Mouse (Mus musculus) heart, embryonic 14.5 days (tissue): Measurements from ENCODE around the gene Rad51b. TPM values are rescaled to one million over a fixed set of nuclear protein-coding genes. Genes with fewer than 3 reads are reported as not detected.
A peak's percentile ranks its signal among the peaks of the same experiment; 100 is the strongest.

Experiments used
- ATAC-seq: fragments of 200-750 bp; cut with Nextera tagmentation; 2 replicates; pipeline ENCODE4 v1.8.0; 2017; ENCODE audit warnings: low read depth, moderate TSS enrichment; ENCODE audit not compliant: insufficient number of reproducible peaks, insufficient read depth, low FRiP score
- H3K27ac ChIP-seq, 2 experiments: fragments of 200-500 bp in 1 of 2; fragments of 300-500 bp in 1 of 2; sonication (generic) in 1 of 2; replicated peaks in 1 of 2; 2 replicates each; pipeline ENCODE4 v1.5.1; 2012 to 2014; ENCODE audit warnings: low read depth in 2 of 2, low read length in 2 of 2, control low read depth in 1 of 2, mild to moderate bottlenecking in 1 of 2, mixed read lengths in 1 of 2; ENCODE audit not compliant: control insufficient read depth in 1 of 2, insufficient read depth in 1 of 2
- H3K27me3 ChIP-seq: fragments of 300-500 bp; sonication (generic); 2 replicates; pipeline ENCODE4 v1.6.1; 2014; ENCODE audit warnings: mild to moderate bottlenecking, low read length, control low read depth; ENCODE audit not compliant: control insufficient read depth, insufficient read depth
- H3K36me3 ChIP-seq: fragments of 300-500 bp; sonication (generic); 2 replicates; pipeline ENCODE4 v1.6.1; 2014; ENCODE audit warnings: mild to moderate bottlenecking, control low read depth, low read length, mixed read lengths; ENCODE audit not compliant: control insufficient read depth, insufficient read depth
- H3K4me1 ChIP-seq, 2 experiments: fragments of 200-500 bp in 1 of 2; fragments of 300-500 bp in 1 of 2; sonication (generic) in 1 of 2; 2 replicates each; pipeline ENCODE4 v1.6.1; 2012 to 2014; ENCODE audit warnings: low read length in 2 of 2, control low read depth in 1 of 2, mixed read lengths in 1 of 2; ENCODE audit not compliant: control insufficient read depth in 2 of 2, insufficient read depth in 2 of 2
- H3K4me2 ChIP-seq: fragments of 300-500 bp; sonication (generic); 2 replicates; pipeline ENCODE4 v1.6.1; 2014; ENCODE audit warnings: mild to moderate bottlenecking, low read length
- H3K4me3 ChIP-seq, 2 experiments: fragments of 200-500 bp in 1 of 2; fragments of 300-500 bp in 1 of 2; sonication (generic) in 1 of 2; 2 replicates each; pipeline ENCODE4 v1.5.1; 2012 to 2014; ENCODE audit warnings: low read length in 2 of 2, mild to moderate bottlenecking in 2 of 2, control low read depth in 1 of 2, low read depth in 1 of 2, moderate library complexity in 1 of 2; ENCODE audit not compliant: control insufficient read depth in 1 of 2, insufficient read depth in 1 of 2
- H3K9ac ChIP-seq: fragments of 300-500 bp; sonication (generic); 2 replicates; pipeline ENCODE4 v1.6.1; 2014; ENCODE audit warnings: mild to moderate bottlenecking, low read length
- H3K9me3 ChIP-seq: fragments of 300-500 bp; sonication (generic); 2 replicates; pipeline ENCODE4 v1.6.1; 2016; ENCODE audit warnings: low read length, control low read depth; ENCODE audit not compliant: control insufficient read depth
- WGBS: fragments of 180-500 bp; shearing (Covaris S2); extraction: QIAGEN DNeasy Blood & Tissue Kit; methylation state at CpG from one replicate; pipeline ENCODE4 v1.1.7; 2014; 5-methylcytosine and 5-hydroxymethylcytosine counted together
- polyA plus RNA-seq: library from polyadenylated mRNA; unstranded; fragments of >200 nt; fragmentation: Nextera tagmentation; extraction: Ambion mirVana; gene quantifications from 2 replicates; pipeline ENCODE4 v1.2.1, GENCODE M21; 2014

The Rad51b gene
- polyA plus RNA-seq, 1 experiment from 2014 or later, result 4.2 TPM

GRCm38 (mm10) chr12:79610511-79611103, 313.5 kb downstream of the Rad51b start:
- no peak overlapping the region for H3K9ac ChIP-seq
- no peaks in the 10 kb centered on the region for H3K9me3 ChIP-seq
- 48% methylated on average over 6 of the region's 6 CpGs for WGBS
- no peaks in the 10 kb centered on the region for H3K27me3 ChIP-seq
- no peak for ATAC-seq
- no peaks in the 10 kb centered on the region for H3K36me3 ChIP-seq
- H3K4me2 ChIP-seq, result no peak overlapping the region
- peaks cover 21 to 48% of the 10 kb centered on the region in 2 experiments for H3K4me1 ChIP-seq
- peak overlapping the region in 1 of 2 experiments; percentile 45; a peak in 2 of 4 replicates for H3K27ac ChIP-seq
- H3K4me3 ChIP-seq, result no peak overlapping the region

- ATAC-seq, result no peak
- Histone ChIP-seq H3K4me3 (no peak overlapping the region), H3K9me3 (no peaks in the 10 kb centered on the region), H3K27ac (0 out of 4 replicates have a peak overlapping the region, but pooled peaks of 1 of the 2 experiments have one; percentile 8), H3K36me3 (no peaks in the 10 kb centered on the region), H3K4me1 (peaks cover 21 to 43% of the 10 kb centered on the region in 2 experiments), H3K4me2 (no peak overlapping the region), H3K27me3 (no peaks in the 10 kb centered on the region), H3K9ac (no peak overlapping the region)
- WGBS, result 60% methylated on average over 2 of the region's 2 CpGs
Observed at GRCm38 (mm10) chr12:79611665-79612064, 314.6 kb downstream of the Rad51b start.

DNA sequence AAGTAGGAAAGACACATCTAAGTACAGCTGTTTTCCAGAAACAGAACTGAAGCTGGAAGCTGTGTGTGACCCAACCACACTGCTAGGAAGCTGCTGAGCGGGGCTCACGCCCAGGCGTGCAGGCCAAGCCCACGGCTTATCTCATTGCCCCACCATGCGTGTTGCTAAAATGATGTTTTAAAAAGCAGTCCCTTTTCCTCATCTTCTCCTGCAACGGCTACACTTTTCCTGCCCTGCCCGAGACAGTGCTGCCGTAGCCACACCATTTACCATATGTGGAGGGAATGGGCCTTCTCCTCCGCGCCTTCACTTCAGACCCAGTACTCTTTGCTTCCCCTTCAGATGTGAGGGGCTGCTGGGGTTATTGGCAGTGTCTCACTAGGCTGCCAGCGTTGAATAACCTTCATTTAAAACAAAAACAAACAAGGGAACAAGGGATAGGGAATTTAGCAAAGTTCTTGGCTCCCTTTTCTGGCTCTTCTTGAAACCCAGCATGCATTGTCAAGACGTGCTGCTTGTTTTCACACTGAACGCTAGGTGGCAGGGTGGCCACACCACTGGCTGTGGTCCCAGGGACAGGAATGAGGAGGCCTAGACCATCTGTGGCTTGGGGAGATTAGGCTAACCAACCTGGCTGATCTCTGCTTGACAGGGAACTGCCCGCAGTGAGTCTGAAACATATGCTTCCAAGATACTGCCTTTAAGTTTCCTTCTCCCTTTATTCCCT, 315.4 kb downstream of the Rad51b start:
- peaks cover 21 to 43% of the 10 kb centered on the region in 2 experiments for H3K4me1 ChIP-seq
- 52% methylated on average over 14 of the region's 14 CpGs for WGBS

GRCm38 (mm10) chr12:79613061-79613788, 316.1 kb downstream of the Rad51b start:
- no peaks in the 10 kb centered on the region for H3K27me3 ChIP-seq
- 81% methylated on average over 8 of the region's 8 CpGs for WGBS
- no peak for ATAC-seq
- H3K27ac ChIP-seq, result peak overlapping the region; percentile 48 to 70; a peak in 3 of 4 replicates
- 0 out of 2 replicates have a peak overlapping the region, but pooled peaks have one; percentile 11 for H3K9ac ChIP-seq
- H3K4me3 ChIP-seq, result no peak overlapping the region
- no peak overlapping the region for H3K4me2 ChIP-seq
- H3K4me1 ChIP-seq, result peaks cover 21 to 43% of the 10 kb centered on the region in 2 experiments
- H3K9me3 ChIP-seq, result no peaks in the 10 kb centered on the region
- H3K36me3 ChIP-seq, result no peaks in the 10 kb centered on the region

More for the DNA sequence above, 315.4 kb downstream of the Rad51b start:
- H3K36me3 ChIP-seq, result no peaks in the 10 kb centered on the region
- no peak overlapping the region for H3K4me3 ChIP-seq
- H3K27me3 ChIP-seq, result no peaks in the 10 kb centered on the region
- ATAC-seq, result peak; percentile 83
- H3K9ac ChIP-seq, result no peak overlapping the region
- H3K27ac ChIP-seq, result peak overlapping the region; percentile 48 to 70; a peak in 3 of 4 replicates
- H3K4me2 ChIP-seq, result no peak overlapping the region
- no peaks in the 10 kb centered on the region for H3K9me3 ChIP-seq

- H3K27me3 ChIP-seq, result no peaks in the 10 kb centered on the region
- peaks cover 21 to 43% of the 10 kb centered on the region in 2 experiments for H3K4me1 ChIP-seq
- 77% methylated on average over 9 of the region's 9 CpGs for WGBS
- no peak overlapping the region for H3K4me3 ChIP-seq
- ATAC-seq, result no peak
- no peaks in the 10 kb centered on the region for H3K9me3 ChIP-seq
- H3K36me3 ChIP-seq, result no peaks in the 10 kb centered on the region
- H3K4me2 ChIP-seq, result no peak overlapping the region; the same call in 1 of the 2 replicates
- H3K9ac ChIP-seq, result no peak overlapping the region
- H3K27ac ChIP-seq, result peak overlapping the region; percentile 0 to 31; a peak in 2 of 4 replicates
Observed at GRCm38 (mm10) chr12:79613846-79614582, 316.9 kb downstream of the Rad51b start.

- WGBS, result 59% methylated on average over 2 of the region's 2 CpGs
- peak overlapping the region; percentile 0 to 31; a peak in 3 of 4 replicates for H3K27ac ChIP-seq
- no peaks in the 10 kb centered on the region for H3K27me3 ChIP-seq
- H3K9me3 ChIP-seq, result no peaks in the 10 kb centered on the region
- no peaks in the 10 kb centered on the region for H3K36me3 ChIP-seq
- no peak overlapping the region for H3K9ac ChIP-seq
- no peak overlapping the region for H3K4me3 ChIP-seq
- no peak for ATAC-seq
- H3K4me1 ChIP-seq, result peaks cover 21 to 43% of the 10 kb centered on the region in 2 experiments
- no peak overlapping the region; the same call in 1 of the 2 replicates for H3K4me2 ChIP-seq
Observed at GRCm38 (mm10) chr12:79614583-79614953, 317.5 kb downstream of the Rad51b start.
